ENCODE assay signal across 10 mouse cellular contexts in the genomic region with DNA sequence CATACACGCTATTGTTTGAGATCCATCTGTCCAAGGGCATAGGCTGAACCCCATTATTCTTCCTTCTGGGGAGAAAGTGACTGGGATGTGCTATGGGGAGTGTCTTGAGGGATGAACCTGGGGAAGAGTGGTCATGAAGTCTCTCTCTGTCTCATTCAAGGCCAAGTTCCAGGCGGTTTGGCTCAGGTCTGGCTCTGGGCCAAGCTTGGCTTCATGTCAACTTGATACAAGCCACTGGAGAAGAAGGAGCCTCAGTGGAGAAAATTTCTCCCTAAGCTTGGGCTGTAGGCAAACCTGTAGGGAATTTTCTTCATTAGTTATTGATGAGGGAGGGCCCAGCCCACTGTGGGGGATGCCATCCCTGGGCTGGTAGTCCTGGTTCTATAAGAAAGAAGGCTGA. TPM values are rescaled to one million over a fixed set of nuclear protein-coding genes. Genes with fewer than 3 reads are reported as not detected.
DNase-seq lines count a peak whose midpoint lies in the region; ATAC-seq lines count a peak whose summit lies in the region.
"Had no signal": no experiment of that assay in that cellular context is flagged by ENCODE, and none has a peak within 500 bp of the region (broad histone marks: within the 10 kb centered on the region; RNA-seq: fewer than 3 reads in every experiment).

No protein-coding gene starts in this region.

- ATAC-seq in megakaryocyte progenitor cell, adult 5-6 weeks (replicated peaks; ENCODE audit: poor library complexity), result no peak
- ATAC-seq: intestine, embryonic 15.5 days; midbrain, embryonic 15.5 days had no signal

- DNase-seq in layer of hippocampus, postnatal 10 days (ENCODE audit: low spot score in 2 of 2), result peak; percentile 34 to 35
- no peak for DNase-seq in layer of hippocampus, postnatal 36 days
- DNase-seq in adrenal gland, adult (ENCODE audit: inconsistent age in 2 of 2, low spot score in 1 of 2), result peak; percentile 87 to 92
- peak; percentile 60 for DNase-seq in cerebellum, adult 11-12 months
- peak; percentile 78 for DNase-seq in kidney, postnatal 14 days
- no peak for DNase-seq in spleen, adult 18-20 months
- DNase-seq in layer of hippocampus, adult 9-11 months, result no peak

RNA-seq across cellular contexts. Expression of a gene that starts 48.0 kb away (rescaled TPM):
- total RNA-seq in layer of hippocampus, postnatal 10 days (2021), result under 1 TPM; 0.42 to 0.80 TPM
- total RNA-seq in layer of hippocampus, postnatal 36 days (2021), result 1 to 10 TPM in 1 of 2 experiments, under 1 TPM in 1; 0.83 to 1.2 TPM
- total RNA-seq in megakaryocyte progenitor cell, adult 5-6 weeks (2015), result 6.0 and 6.2 TPM in 2 replicates
- total RNA-seq in megakaryocyte progenitor cell, adult 5-6 weeks (2017), result 2.3 and 3.6 TPM in 2 replicates

Comparison
In these comparisons a context has a peak if more than half of its experiments do, and no peak if none do; other contexts are left out.
1. DNase-seq: peak in layer of hippocampus, postnatal 10 days (2 of 2), adrenal gland, adult (2 of 2), cerebellum, adult 11-12 months (single experiment) and kidney, postnatal 14 days (single experiment); none in layer of hippocampus, postnatal 36 days (0 of 2), spleen, adult 18-20 months (0 of 2) and layer of hippocampus, adult 9-11 months (single experiment).